Mouse (Mus musculus) CD4-positive, CD25-positive, alpha-beta regulatory T cell, adult 4 months (primary cell): ENCODE measurements at regions not wholly inside any gene's neighbourhood (a gene's known extent, or its start where the extent isn't known, plus 50 kb on each side); places are given as distances from the start of the nearest gene placed in this dataset.
"Not testable (repeated sequence)": the region's sequence is repeated elsewhere in the genome, so short reads cannot be mapped to it uniquely, and the experiment has no call there.

Experiments used
- ATAC-seq: one replicate; pipeline ENCODE4 v1.8.0; 2017

- no peak for ATAC-seq
Observed at GRCm38 (mm10) chr16:51169294-51169693, 578.3 kb upstream of the Ccdc54 start.

- no peak for ATAC-seq
Observed at GRCm38 (mm10) chr16:51160768-51161167, 569.8 kb upstream of the Ccdc54 start.

- ATAC-seq, result no peak
Observed at GRCm38 (mm10) chr16:51138575-51138974, 547.6 kb upstream of the Ccdc54 start.

GRCm38 (mm10) chr16:51119835-51120234 lies 528.9 kb upstream of the Ccdc54 start:
- ATAC-seq, result no peak

- ATAC-seq, result no peak
Observed at GRCm38 (mm10) chr16:51118365-51118764, 527.4 kb upstream of the Ccdc54 start.

- no peak for ATAC-seq
Observed at GRCm38 (mm10) chr16:51117836-51118235, 526.9 kb upstream of the Ccdc54 start.

- ATAC-seq, result no peak
Observed at GRCm38 (mm10) chr16:51109864-51110263, 518.9 kb upstream of the Ccdc54 start.

- ATAC-seq, result no peak
Observed at GRCm38 (mm10) chr16:51107421-51107820, 516.5 kb upstream of the Ccdc54 start.

- no peak for ATAC-seq
Observed at GRCm38 (mm10) chr16:51086556-51086955, 495.6 kb upstream of the Ccdc54 start.

GRCm38 (mm10) chr16:51080146-51080545 lies 489.2 kb upstream of the Ccdc54 start:
- no peak for ATAC-seq

GRCm38 (mm10) chr16:51048650-51049049 lies 457.7 kb upstream of the Ccdc54 start:
- ATAC-seq, result no peak

GRCm38 (mm10) chr16:51048169-51048568 lies 457.2 kb upstream of the Ccdc54 start:
- ATAC-seq, result no peak

GRCm38 (mm10) chr16:51041311-51041710 lies 450.4 kb upstream of the Ccdc54 start:
- no peak for ATAC-seq

- ATAC-seq, result no peak
Observed at GRCm38 (mm10) chr16:51002876-51003275, 411.9 kb upstream of the Ccdc54 start.

GRCm38 (mm10) chr16:50964395-50964794 lies 373.4 kb upstream of the Ccdc54 start:
- ATAC-seq, result no peak

- no peak for ATAC-seq
Observed at GRCm38 (mm10) chr16:50944091-50944490, 353.1 kb upstream of the Ccdc54 start.

- ATAC-seq, result not testable (repeated sequence)
Observed at GRCm38 (mm10) chr16:50943581-50943980, 352.6 kb upstream of the Ccdc54 start.

GRCm38 (mm10) chr16:50942291-50942690 lies 351.3 kb upstream of the Ccdc54 start:
- no peak for ATAC-seq

- ATAC-seq, result no peak
Observed at GRCm38 (mm10) chr16:50939316-50939715, 348.4 kb upstream of the Ccdc54 start.

- ATAC-seq, result no peak
Observed at GRCm38 (mm10) chr16:50907732-50908131, 316.8 kb upstream of the Ccdc54 start.

- no peak for ATAC-seq
Observed at GRCm38 (mm10) chr16:50899151-50899550, 308.2 kb upstream of the Ccdc54 start.

GRCm38 (mm10) chr16:50877926-50878325 lies 287.0 kb upstream of the Ccdc54 start:
- ATAC-seq, result no peak

GRCm38 (mm10) chr16:50871318-50871717 lies 280.4 kb upstream of the Ccdc54 start:
- ATAC-seq, result no peak

- no peak for ATAC-seq
Observed at GRCm38 (mm10) chr16:50863565-50863964, 272.6 kb upstream of the Ccdc54 start.

- no peak for ATAC-seq
Observed at GRCm38 (mm10) chr16:50859513-50859912, 268.6 kb upstream of the Ccdc54 start.

- ATAC-seq, result no peak
Observed at GRCm38 (mm10) chr16:50852081-50852480, 261.1 kb upstream of the Ccdc54 start.
